Mouse (Mus musculus): ENCODE measurements around the gene Maged1. TPM values are rescaled to one million over a fixed set of nuclear protein-coding genes. Genes with fewer than 3 reads are reported as not detected.
A peak's percentile ranks its signal among the peaks of the same experiment; 100 is the strongest.
"Not testable (repeated sequence)": the region's sequence is repeated elsewhere in the genome, so short reads cannot be mapped to it uniquely, and the experiment has no call there.

The Maged1 gene
- polyA plus RNA-seq, 1 experiment from 2014 or later, result 759 TPM

DNA sequence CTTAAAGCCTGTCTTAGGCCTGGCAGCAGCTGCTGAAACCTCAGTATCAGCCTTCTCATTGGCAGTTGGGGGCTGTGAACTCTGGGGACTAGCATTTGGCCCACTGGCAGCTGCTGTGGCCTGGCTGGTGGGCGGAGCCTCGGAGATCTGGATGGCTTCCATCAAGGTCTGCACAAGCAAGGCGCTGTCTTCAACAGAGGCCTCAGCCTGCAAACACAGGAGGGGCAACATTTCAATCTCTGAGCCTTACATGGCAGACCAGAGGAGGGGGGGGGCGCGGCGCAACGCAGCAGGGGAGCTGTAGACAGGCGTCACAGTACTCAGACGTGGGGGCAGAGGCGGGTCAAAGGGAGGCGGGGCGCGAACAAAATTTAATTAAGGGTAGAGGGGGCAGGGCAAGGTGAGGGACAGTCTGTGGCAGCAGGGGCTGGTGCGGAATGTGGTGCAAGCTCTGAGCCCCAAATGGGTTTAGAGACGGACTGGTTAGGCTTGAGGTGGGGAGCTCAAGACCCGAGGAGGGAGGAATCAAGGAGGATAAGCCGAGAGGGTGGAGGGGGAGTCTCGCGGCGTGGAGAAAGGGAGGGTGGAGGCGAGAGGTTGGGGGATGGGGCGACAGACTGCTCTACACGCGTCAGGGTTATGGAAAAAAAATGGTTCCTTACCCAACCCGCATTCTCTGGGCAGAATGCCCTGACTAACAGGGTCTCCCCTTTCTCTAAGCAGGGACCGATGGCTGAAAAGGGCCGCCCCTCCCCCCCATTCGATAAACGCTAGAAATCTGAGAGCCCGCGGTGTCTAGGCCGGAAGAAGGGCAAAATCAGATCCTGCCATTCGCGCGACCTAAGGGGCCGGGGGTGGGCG lies 1.4 kb downstream of the Maged1 start:
- Histone ChIP-seq H3K4me2 (ENCODE audit: low read depth, low read length) (peak overlapping the region; percentile 52), H3K27ac (replicated peaks; ENCODE audit: low read depth, low read length) (peak overlapping the region; percentile 95), H3K4me1 (ENCODE audit: control insufficient read depth, insufficient read depth, low read length) (no peaks in the 10 kb centered on the region; the same call in 1 of the 2 replicates), H3K4me3 (ENCODE audit: low read depth, low read length) (peak overlapping the region; percentile 60), H3K9me3 (ENCODE audit: control insufficient read depth, low read length) (no peaks in the 10 kb centered on the region), H3K9ac (ENCODE audit: low read depth, low read length) (peak overlapping the region; percentile 89), H3K36me3 (ENCODE audit: control insufficient read depth, insufficient read depth, low read length) (peaks cover 48% of the 10 kb centered on the region), H3K27me3 (replicated peaks; ENCODE audit: control insufficient read depth, insufficient read depth, low read length) (peaks cover 3% of the 10 kb centered on the region)
- 19% methylated on average over 30 of the region's 37 CpGs for WGBS
- ATAC-seq (ENCODE audit: low read depth) (peak; percentile 54), DNase-seq (ENCODE audit: low spot score) (peak; percentile 87)

- peaks cover 41% of the 10 kb centered on the region for H3K36me3 ChIP-seq (ENCODE audit: control insufficient read depth, insufficient read depth, low read length)
- no peak for ATAC-seq (ENCODE audit: low read depth)
- DNase-seq (ENCODE audit: low spot score), result no peak
- H3K4me2 ChIP-seq (ENCODE audit: low read depth, low read length), result no peak overlapping the region
- no peak overlapping the region for H3K27ac ChIP-seq (replicated peaks; ENCODE audit: low read depth, low read length)
- 58% methylated on average over 2 of the region's 2 CpGs for WGBS
- no peak overlapping the region for H3K9ac ChIP-seq (ENCODE audit: low read depth, low read length)
- no peaks in the 10 kb centered on the region for H3K4me1 ChIP-seq (ENCODE audit: control insufficient read depth, insufficient read depth, low read length)
- peaks cover 14% of the 10 kb centered on the region; the same call in 1 of the 2 replicates for H3K27me3 ChIP-seq (replicated peaks; ENCODE audit: control insufficient read depth, insufficient read depth, low read length)
- no peaks in the 10 kb centered on the region for H3K9me3 ChIP-seq (ENCODE audit: control insufficient read depth, low read length)
- no peak overlapping the region for H3K4me3 ChIP-seq (ENCODE audit: low read depth, low read length)
These were observed 7.6 kb downstream of the Maged1 start for GRCm38 (mm10) chrX:94534346-94534745.

DNA sequence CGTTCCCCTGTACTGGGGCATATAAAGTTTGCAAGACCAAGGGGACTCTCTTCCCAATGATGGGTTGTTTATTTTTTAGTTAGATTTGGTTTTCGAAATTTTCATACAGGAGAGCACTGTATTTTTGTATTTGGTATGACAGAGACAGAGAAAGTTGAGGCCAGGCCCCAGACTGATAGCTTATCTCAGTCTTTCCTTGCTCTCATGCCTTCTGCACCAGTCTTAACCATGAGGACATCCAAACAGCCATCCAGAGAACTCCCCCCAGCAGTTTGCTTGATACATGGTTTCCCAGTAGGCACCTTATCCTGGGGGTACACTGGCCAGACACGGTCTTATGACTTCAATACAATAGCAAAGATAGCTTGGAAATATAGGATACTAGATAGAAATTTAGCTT lies 11.6 kb downstream of the Maged1 start:
- Histone ChIP-seq H3K4me3 (ENCODE audit: low read depth, low read length) (no peak overlapping the region), H3K4me2 (ENCODE audit: low read depth, low read length) (no peak overlapping the region), H3K9me3 (ENCODE audit: control insufficient read depth, low read length) (no peaks in the 10 kb centered on the region), H3K4me1 (ENCODE audit: control insufficient read depth, insufficient read depth, low read length) (no peaks in the 10 kb centered on the region), H3K9ac (ENCODE audit: low read depth, low read length) (no peak overlapping the region), H3K27ac (replicated peaks; ENCODE audit: low read depth, low read length) (no peak overlapping the region), H3K27me3 (replicated peaks; ENCODE audit: control insufficient read depth, insufficient read depth, low read length) (peaks cover 15% of the 10 kb centered on the region; the same call in 1 of the 2 replicates), H3K36me3 (ENCODE audit: control insufficient read depth, insufficient read depth, low read length) (0 out of 2 replicates have a peak, but pooled peaks cover under 1% of the 10 kb centered on the region)
- ATAC-seq (ENCODE audit: low read depth) (no peak), DNase-seq (ENCODE audit: low spot score) (no peak)
- WGBS, result 82% methylated on average over 3 of the region's 3 CpGs

- H3K9me3 ChIP-seq (ENCODE audit: control insufficient read depth, low read length), result no peaks in the 10 kb centered on the region
- H3K9ac ChIP-seq (ENCODE audit: low read depth, low read length), result no peak overlapping the region
- DNase-seq (ENCODE audit: low spot score) (no peak), ATAC-seq (ENCODE audit: low read depth) (no peak)
- H3K36me3 ChIP-seq (ENCODE audit: control insufficient read depth, insufficient read depth, low read length), result no peaks in the 10 kb centered on the region
- peaks cover 9% of the 10 kb centered on the region for H3K27me3 ChIP-seq (replicated peaks; ENCODE audit: control insufficient read depth, insufficient read depth, low read length)
- H3K4me1 ChIP-seq (ENCODE audit: control insufficient read depth, insufficient read depth, low read length), result no peaks in the 10 kb centered on the region
- no peak overlapping the region for H3K4me2 ChIP-seq (ENCODE audit: low read depth, low read length)
- no peak overlapping the region for H3K4me3 ChIP-seq (ENCODE audit: low read depth, low read length)
- no peak overlapping the region for H3K27ac ChIP-seq (replicated peaks; ENCODE audit: low read depth, low read length)
- 76% methylated on average over 3 of the region's 3 CpGs for WGBS
These were observed 19.8 kb downstream of the Maged1 start for GRCm38 (mm10) chrX:94522166-94522565.

DNA sequence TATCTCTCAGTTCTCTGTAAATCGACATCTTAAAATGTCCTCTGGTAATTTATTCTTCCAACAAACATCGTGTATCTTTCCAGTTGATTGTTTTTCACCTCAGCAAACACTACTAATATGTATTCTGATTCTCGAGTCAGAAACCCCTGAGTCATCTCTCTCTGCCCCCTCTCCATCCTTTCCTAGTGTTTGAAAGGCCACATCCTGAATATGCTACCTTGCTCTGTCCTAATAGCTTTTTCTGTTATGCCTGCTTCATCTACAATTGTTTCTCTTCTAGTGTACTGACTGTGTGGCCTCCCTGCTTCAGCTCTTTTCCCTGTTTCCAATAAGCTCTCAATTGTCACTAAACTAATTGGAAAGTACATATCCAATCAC lies 33.5 kb downstream of the Maged1 start:
- no peak overlapping the region for H3K9ac ChIP-seq (ENCODE audit: low read depth, low read length)
- WGBS, result 60% methylated on average over 3 of the region's 3 CpGs
- DNase-seq (ENCODE audit: low spot score) (no peak), ATAC-seq (ENCODE audit: low read depth) (no peak)
- no peak overlapping the region for H3K27ac ChIP-seq (replicated peaks; ENCODE audit: low read depth, low read length)
- no peaks in the 10 kb centered on the region for H3K9me3 ChIP-seq (ENCODE audit: control insufficient read depth, low read length)
- no peaks in the 10 kb centered on the region for H3K36me3 ChIP-seq (ENCODE audit: control insufficient read depth, insufficient read depth, low read length)
- no peak overlapping the region for H3K4me3 ChIP-seq (ENCODE audit: low read depth, low read length)
- no peak overlapping the region for H3K4me2 ChIP-seq (ENCODE audit: low read depth, low read length)
- H3K4me1 ChIP-seq (ENCODE audit: control insufficient read depth, insufficient read depth, low read length), result no peaks in the 10 kb centered on the region
- peaks cover 9% of the 10 kb centered on the region; the same call in 1 of the 2 replicates for H3K27me3 ChIP-seq (replicated peaks; ENCODE audit: control insufficient read depth, insufficient read depth, low read length)

GRCm38 (mm10) chrX:94507698-94508441 lies 34.1 kb downstream of the Maged1 start:
- H3K9ac ChIP-seq (ENCODE audit: low read depth, low read length); DNase-seq (ENCODE audit: low spot score); H3K9me3 ChIP-seq (ENCODE audit: control insufficient read depth, low read length); H3K27ac ChIP-seq (replicated peaks; ENCODE audit: low read depth, low read length); H3K4me1 ChIP-seq (ENCODE audit: control insufficient read depth, insufficient read depth, low read length); H3K4me3 ChIP-seq (ENCODE audit: low read depth, low read length); ATAC-seq (ENCODE audit: low read depth); H3K27me3 ChIP-seq (replicated peaks; ENCODE audit: control insufficient read depth, insufficient read depth, low read length); H3K36me3 ChIP-seq (ENCODE audit: control insufficient read depth, insufficient read depth, low read length); H3K4me2 ChIP-seq (ENCODE audit: low read depth, low read length): not testable (repeated sequence)
- 49% methylated on average over 6 of the region's 14 CpGs for WGBS

DNA sequence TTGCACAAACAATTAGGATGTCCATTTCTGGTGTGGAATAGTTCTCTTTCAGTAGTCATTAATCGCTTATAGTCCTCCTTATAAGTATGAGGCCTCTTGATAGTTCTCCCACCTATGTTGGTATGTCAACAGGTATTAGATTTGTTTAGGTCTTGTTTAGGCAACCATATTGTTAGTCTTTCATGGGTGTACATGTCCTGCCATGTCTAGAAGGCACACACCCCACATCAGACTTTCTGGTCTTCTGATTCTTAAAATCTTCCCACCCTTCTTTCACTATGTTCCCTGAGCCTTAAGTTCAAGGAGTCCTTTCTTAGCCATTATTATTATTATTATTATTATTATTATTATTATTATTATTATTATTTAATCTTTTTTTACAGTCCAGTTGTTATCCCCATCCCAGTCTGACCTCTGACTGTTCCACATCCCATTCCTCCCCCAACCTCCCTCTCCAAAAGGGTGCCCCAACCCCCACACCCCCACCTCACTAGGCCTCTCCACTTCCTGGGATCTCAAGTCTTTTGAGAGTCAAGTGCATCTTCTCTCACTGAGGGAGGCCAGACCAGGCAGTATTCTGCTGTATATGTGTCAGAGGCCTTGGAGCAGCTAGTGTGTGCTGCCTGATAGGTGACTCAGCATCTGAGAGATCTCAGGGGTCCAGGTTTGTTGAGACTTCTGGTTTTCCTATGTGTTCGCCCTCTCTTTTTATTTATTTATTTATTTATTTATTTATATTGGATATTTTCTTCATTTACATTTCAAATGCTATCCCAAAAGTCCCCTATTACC lies 55.7 kb downstream of the Maged1 start:
- H3K27ac ChIP-seq (replicated peaks; ENCODE audit: low read depth, low read length), result no peak overlapping the region
- H3K9me3 ChIP-seq (ENCODE audit: control insufficient read depth, low read length), result no peaks in the 10 kb centered on the region
- no peak overlapping the region for H3K4me2 ChIP-seq (ENCODE audit: low read depth, low read length)
- 88% methylated on average over 2 of the region's 2 CpGs for WGBS
- DNase-seq (ENCODE audit: low spot score) (no peak), ATAC-seq (ENCODE audit: low read depth) (no peak)
- no peak overlapping the region for H3K9ac ChIP-seq (ENCODE audit: low read depth, low read length)
- H3K36me3 ChIP-seq (ENCODE audit: control insufficient read depth, insufficient read depth, low read length), result no peaks in the 10 kb centered on the region
- no peak overlapping the region for H3K4me3 ChIP-seq (ENCODE audit: low read depth, low read length)
- H3K27me3 ChIP-seq (replicated peaks; ENCODE audit: control insufficient read depth, insufficient read depth, low read length), result peaks cover 4% of the 10 kb centered on the region
- H3K4me1 ChIP-seq (ENCODE audit: control insufficient read depth, insufficient read depth, low read length), result no peaks in the 10 kb centered on the region
